1 mouse cellular context compared by ENCODE assay signal in the genomic region with DNA sequence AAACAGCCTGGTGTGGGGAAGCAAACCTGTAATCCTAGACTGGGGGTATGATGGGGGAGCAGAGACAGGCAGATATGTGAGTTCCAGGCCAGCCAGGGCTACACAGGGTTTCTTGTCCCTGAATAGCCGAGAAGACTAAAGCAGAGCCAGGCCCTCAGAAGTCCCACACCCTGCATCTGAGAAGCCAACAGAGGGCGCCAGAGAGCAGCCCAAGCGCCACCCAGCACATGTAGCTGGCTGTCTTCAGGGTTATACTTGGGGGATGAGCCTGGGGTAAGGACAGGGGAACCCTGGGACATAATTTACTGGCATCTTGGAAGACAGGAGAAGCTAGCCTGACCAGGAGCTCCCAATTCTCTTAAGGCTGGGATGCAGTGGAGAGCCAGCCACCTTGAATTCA.
TF ChIP-seq lines count a peak whose summit lies in the region.

No protein-coding gene starts in this region.

TF ChIP-seq in CH12.LX, 34 proteins besides CTCF, POLR2A, EP300 and RAD21 (continued from another document):
- no peak for TF ChIP-seq HCFC1 (IDR thresholded peaks at IDR 0.05; ENCODE audit: low read depth, low read length)
- peak; percentile 62 for TF ChIP-seq SMC3 (IDR thresholded peaks at IDR 0.05; ENCODE audit: low read depth, low read length)
- peak; percentile 72; the same call in 1 of the 2 replicates for TF ChIP-seq MAX (IDR thresholded peaks at IDR 0.05; ENCODE audit: low read length)
- peak; percentile 78 for TF ChIP-seq MXI1 (IDR thresholded peaks at IDR 0.05; ENCODE audit: low read depth, low read length)
- no peak for TF ChIP-seq GABPA (IDR thresholded peaks at IDR 0.05; ENCODE audit: insufficient replicate concordance, low read depth, low read length)
- peak; percentile 55 for TF ChIP-seq SIN3A (IDR thresholded peaks at IDR 0.05; ENCODE audit: low read length)
- peak; percentile 83 for TF ChIP-seq MYC (IDR thresholded peaks at IDR 0.05; ENCODE audit: low read depth, low read length)
